Mouse (Mus musculus): ENCODE measurements at regions not wholly inside any gene's neighbourhood (a gene's known extent, or its start where the extent isn't known, plus 50 kb on each side); places are given as distances from the start of the nearest gene placed in this dataset.
A peak's percentile ranks its signal among the peaks of the same experiment; 100 is the strongest.

- DNase-seq (ENCODE audit: low read depth, low spot score) = peak; percentile 1
Observed at GRCm38 (mm10) chrX:150709416-150709815, 52.0 kb upstream of the Tro start.
